Mouse (Mus musculus) T-helper 2 cell (primary cell): ENCODE data around the gene Mynn.
"Not testable (repeated sequence)": the region's sequence is repeated elsewhere in the genome, so short reads cannot be mapped to it uniquely, and the experiment has no call there.

Experiments
- in situ Hi-C: fragments of 300-600 bp; cut with MboI, MseI; formaldehyde crosslinking; loops from one replicate; pipeline ENCODE4 v1.15.1; 2025; ENCODE audit warnings: high pct_unique_total_duplicates

Mynn gene

DNA sequence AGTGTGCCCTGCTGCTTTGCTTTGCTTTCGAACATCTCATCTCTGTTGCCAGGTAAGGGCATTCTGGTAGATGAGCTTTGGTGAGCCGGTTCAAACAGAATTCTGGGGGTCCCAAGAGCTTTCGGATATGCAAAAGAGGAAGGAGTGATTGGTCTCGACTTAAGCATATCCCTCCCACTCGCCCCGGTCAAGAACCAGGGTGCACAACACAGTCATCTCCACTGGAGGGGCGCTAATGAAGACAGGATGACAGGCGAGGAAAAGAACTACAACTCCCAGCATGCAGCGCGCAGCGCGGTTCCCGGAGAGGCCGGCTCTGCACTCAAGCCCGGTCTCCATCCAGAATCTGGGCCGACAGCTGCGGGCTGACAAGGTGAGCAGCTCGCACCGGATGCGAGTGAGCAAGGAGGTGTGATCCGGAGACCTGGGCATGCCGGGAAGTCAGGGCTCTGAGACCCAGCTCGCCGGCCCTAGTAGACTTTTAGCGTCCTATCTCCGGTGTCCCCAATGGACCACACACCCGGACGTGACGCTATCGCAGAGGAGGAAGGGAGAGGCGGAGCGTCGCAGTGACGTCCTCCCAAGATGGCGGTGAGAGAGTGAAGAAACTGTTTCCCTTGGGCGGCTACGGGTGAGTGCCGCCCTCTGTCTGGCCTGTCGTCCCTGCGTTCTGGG lies at the start of gene Mynn:
Gene Mynn, plus strand, starts transcription at position 1 of the 675 bp plus-strand sequence.
- in situ Hi-C loops: loop anchor here (5.0 kb wide), 1 partner anchor 190 kb away; the partner anchor contains the start of gene Sec62

DNA sequence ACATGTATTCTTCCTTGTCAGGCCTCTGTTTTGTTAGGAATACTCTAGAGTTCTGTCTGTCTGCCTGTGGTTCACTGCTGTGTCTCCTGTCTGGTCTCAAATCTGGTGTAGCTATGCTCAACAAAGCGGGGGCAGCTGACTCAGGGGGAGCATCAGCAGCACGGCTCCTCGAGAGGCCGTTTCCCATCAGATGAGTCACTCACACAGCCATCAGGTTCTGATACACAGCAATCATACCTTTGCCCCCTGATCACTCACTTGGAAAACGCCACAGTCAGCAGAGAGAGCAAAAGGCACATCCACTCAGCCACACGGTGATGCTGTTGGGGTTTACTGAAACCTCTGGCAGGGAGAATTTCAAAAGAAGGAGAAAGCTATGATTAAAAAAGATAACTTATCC lies 48.1 kb upstream of the Mynn start:
- in situ Hi-C loops: no loop called here

DNA sequence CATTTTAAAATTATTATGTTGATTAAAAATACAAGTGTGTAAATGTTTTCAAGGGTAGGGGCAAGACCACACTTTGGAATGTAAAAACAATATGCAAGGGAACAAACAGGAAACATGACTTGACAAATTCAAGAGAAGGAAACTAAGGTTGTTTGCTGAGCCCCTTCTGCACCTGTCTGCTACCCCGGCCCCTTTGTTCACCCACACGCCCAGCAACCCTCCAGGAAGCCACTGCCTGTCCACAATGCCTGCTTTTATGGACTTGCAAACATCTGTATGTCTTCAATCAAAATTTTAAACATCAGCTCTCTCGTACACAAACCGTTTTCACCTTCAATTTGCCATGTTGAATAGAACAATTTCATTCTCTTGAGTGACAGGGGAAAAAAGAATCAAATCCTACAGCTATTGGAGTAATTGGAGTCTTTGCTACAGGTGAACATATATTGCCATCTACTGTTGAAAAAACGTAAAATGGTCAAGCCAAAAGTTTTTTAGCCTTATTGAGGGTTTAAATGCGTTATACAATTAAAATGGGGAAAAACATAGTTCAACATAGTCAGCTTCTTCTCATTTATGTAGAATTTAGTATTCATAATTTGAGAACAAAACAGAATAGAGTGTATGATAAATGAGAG lies 41.1 kb upstream of the Mynn start:
- in situ Hi-C loops: no loop called here

DNA sequence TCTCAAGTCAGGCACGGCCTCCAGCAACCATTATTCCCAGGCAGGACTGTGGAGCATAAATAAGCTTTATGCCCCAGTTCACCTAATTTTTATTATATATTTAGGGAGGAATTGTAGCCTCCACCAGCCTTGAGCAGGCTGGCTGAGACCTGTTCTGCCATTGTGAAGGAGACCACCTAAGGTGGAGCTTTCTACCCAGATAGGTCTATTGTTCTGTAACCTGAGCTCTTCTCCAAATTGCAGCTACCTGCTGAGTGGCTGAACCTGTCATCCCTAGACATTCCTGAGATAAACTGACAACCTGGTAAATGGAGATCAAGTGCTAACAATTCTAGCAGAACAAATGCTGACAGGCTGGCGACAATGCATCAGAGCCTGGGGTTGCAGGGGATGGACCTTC lies 35.5 kb upstream of the Mynn start:
- in situ Hi-C loops: not testable (repeated sequence)

DNA sequence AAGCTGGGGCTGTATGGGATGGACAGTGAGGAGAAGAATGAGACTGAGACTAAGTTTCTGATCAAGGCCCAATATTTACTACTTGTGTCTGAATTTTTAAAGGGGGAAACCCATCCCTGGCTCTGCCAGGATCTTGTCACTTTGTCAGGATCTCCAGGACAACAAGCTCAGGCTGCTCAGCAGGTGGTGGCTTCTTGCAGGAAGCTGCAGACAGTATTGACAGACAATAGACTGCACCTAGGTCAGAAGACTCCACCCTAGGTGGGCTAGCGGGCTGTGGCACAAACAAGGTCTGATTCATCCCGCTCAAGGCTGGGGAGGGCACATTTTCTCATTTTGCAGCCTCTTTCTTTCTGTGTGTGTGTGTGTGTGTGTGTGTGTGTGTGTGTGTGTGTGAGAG lies 28.3 kb upstream of the Mynn start:
- in situ Hi-C loops: no loop called here

DNA sequence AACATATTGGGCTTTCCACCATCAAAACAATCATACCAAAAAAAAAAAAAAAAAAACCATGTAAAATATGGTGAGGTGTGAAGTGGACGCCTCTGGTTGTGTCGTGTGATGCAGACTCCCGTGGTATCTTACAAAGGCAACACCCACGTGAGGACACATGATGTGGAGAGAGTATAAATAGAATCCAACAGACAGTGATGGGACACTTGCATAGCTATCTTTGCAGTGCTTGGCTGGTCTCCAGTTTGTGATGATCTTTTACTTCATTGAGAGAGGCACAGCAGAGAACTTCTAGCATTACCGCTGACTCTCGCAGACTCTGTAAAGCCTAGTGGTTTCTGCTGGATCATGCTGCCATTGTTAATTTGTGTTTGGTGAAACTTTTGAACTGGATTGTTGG lies 13.0 kb upstream of the Mynn start:
- in situ Hi-C loops: loop anchor here (25.0 kb wide), 1 partner anchor 548 kb away; the partner anchor contains the start of gene Cldn11

DNA sequence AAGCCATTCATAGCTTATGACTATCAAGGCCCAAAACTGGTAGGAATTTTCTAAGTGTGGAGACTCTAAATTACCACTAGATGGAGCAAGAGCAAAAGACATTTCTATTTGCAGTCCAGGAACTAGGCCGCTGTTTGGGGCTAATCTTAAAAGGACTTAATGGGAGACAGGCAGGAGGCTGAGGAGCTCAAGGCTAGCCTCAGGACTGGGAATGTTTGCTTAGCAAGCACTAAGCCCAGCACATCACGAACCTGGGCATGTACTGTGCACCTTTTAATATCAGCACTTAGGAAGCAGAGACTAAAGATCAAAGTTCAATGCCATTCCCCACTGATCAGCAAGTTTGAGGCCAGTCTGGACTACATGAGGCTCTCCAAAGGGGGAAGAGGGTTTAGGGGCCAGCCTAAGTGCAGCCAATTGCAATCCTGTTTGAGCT lies 9.4 kb upstream of the Mynn start:
- in situ Hi-C loops: loop anchor here (25.0 kb wide), 1 partner anchor 545 kb away; the partner anchor contains the start of gene Cldn11

DNA sequence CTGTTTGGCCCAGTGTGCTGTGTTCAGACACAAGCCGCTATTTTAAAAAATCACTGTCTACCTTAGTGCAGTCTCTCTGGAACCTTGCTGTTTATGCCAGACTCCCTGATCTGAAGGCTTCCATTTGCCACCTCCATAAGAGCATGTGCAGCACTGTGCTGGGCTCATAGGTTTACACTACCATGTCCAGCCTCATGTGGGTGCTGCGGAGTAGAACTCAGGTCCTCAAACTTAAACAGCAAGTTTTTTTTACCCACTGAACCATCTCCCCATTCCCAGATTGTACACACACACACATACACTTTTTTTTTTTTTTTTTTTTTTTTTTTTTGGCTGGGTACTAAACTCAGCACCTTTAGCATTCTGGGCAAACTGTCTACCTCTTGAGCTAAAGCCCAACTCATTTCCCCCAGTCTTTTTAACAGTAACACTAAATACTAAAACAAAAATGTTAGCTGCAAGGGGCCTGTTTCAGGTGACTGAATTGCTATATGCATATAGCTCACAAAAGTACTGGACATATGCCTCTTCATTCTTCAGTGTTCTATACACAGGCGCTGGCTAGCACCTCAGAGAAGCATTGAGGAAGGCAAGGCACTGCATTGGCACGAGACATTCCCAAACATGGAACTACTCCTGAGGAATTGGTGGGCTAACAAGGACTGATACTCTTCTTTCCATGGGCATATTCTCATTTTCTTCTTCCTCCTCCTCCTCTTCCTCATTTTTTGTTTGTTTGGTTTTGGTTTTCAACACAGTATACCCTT lies 8.0 kb upstream of the Mynn start:
- in situ Hi-C loops: loop anchor here (25.0 kb wide), 1 partner anchor 543 kb away; the partner anchor contains the start of gene Cldn11

DNA sequence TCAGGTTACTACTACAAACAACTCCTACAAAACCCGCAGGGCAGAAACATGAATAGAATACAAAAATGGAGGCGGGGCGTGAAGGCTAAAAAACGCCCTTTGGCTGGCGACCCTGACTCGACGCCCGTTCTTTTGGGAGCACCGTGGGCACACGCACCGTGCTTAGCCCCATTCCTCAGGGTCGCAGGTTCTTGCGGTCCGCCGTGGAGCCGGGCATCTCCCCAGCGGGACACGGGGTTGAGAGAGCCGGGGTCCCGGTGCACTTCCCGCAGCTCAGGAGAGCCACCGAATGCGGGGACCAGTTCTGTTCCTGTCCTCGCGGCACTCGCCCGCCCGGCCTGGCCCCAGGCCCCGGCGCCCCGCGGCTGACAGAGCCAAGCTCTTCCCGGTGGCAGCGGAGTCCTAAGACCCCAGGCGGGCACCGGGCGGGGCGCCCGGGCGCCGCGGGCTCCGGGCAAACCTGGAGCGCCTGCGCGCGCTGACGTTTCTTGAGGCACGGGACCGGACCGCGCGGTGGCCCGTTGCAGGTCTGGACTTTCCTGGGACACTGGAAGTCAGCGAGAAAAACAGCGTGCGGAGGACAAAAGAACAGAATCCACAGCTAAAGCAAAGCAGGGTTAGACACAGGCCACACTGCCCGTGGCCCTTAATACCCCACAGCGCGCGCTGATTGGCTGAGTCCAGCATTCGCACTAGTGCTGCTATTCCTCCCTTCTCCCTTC lies 6.6 kb upstream of the Mynn start:
- in situ Hi-C loops: loop anchor here (25.0 kb wide), 1 partner anchor 542 kb away; the partner anchor contains the start of gene Cldn11

DNA sequence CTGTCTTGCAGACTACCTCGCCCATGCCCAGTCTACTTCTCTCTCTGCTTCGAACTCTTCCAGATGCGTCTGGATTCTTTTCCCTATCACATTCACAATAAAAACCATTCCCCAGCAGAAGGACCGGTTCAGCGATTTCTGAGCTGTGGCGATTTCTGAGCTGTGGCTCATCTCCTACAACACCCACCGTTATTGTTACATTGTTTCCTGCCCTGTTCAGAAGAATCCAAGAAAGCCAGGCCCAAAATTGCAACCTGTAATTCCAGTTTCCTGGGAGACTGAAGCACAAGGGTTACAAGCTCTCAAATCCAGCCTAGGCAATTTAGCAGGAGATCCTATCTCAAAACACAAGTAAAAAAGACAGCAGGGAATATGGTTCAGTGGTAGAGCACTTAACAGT lies 4.6 kb upstream of the Mynn start:
- in situ Hi-C loops: loop anchor here (25.0 kb wide), 1 partner anchor 540 kb away; the partner anchor contains the start of gene Cldn11

DNA sequence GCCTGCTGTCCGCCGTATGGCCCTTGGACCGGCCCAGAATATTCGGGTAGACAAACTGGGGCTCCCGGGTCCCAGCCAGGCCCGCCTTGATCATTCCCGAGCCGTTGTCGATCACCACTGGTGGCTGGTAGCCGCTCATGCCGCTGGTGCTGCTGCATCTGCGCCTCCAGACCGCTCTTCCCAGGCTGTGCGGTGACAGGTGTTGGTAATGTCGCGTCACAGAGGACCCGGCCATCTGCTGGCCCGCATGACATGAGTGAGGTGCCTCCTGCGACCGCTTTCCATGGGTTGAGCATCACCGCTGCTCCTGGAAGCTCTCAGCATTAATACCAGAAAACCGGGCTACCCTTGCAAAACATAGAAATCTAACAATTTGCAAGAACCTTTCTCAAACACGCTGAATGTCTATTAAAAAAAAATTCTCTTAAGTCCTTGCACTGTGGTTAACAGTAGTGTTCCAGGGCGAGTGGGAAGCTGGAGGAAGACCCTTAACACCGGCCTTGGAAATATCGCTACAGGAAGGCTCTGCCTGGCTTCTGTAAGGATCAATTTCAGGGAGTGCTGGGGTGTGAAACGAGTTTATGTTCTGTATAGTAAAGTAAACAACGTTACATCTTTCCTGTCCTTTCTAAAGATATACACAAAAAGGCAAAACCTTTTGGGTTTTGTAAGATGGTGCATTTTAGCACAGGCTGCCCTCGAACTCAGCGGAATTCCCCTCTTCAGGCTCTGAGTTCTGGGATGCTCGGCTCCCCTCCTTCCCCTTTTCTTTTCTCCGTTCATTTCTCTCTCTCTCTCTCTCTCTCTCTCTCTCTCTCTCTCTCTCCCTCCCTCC lies 1.9 kb upstream of the Mynn start, which contains the start of gene Actrt3:
Gene Actrt3, minus strand, starts transcription at position 229 of the 835 bp plus-strand sequence.
- in situ Hi-C loops: loop anchor here (5.0 to 25.0 kb wide), 2 partner anchors 192 to 537 kb away; partner anchors contain the start of genes Cldn11 and Sec62

DNA sequence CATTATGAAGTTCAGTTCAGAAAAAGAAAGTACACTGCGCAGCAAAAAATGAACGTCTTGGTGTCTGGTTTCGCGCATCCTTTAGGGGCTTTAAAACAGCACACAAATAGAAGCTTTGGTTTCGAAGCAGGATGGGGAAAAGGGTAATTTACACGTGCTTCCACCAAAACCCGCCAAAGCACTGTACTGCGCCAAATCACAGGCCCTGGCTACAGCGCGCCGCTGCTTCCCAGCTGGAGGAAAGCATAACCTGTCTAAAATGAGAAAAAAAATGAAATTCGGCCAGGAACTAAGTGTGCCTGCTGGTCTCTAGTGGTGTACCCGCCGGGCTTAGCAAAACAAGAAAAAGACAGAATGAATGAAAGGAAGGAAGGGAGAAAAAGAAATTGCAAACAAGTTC lies 1.1 kb upstream of the Mynn start:
- in situ Hi-C loops: loop anchor here (5.0 kb wide), 1 partner anchor 192 kb away; the partner anchor contains the start of gene Sec62

DNA sequence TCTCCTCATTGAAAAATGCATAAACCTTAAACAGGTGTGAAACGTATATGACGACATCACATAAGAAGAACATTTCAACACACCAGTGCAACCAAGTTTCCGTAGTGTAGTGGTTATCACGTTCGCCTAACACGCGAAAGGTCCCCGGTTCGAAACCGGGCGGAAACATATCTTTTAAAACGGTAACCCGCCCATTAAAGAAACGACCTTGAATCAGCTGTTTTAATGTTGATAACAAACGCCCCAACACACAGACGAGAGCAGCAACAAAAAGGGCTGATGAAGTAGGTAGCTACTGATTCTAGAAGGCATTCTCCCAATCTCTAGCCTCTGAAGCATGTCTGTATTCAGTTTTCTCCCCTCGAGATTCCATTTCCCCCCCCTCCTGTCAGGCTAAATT lies 690 bp upstream of the Mynn start:
- in situ Hi-C loops: loop anchor here (5.0 kb wide), 1 partner anchor 191 kb away; the partner anchor contains the start of gene Sec62

DNA sequence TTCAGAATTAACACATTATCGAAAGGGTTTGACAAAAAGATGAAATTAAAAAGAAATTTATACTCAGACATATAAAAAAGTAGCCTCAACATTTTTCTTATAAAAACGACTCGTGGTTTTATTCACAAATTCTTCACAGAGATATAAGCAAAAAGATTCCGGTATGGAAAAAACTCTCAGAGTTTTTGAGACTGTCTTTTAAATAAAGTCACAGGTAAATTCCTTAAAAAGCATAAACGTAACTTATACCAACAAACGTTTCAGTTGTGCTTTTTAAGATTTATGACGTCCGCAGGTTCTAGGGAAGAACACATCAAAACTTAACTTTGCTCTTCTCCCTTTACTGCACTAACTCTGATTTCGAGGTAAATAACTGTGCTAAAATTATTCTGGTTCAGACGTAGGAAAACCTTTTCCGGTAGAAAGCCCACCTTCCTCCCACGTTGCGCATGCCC lies 228 bp upstream of the Mynn start:
- in situ Hi-C loops: loop anchor here (5.0 kb wide), 1 partner anchor 191 kb away; the partner anchor contains the start of gene Sec62

DNA sequence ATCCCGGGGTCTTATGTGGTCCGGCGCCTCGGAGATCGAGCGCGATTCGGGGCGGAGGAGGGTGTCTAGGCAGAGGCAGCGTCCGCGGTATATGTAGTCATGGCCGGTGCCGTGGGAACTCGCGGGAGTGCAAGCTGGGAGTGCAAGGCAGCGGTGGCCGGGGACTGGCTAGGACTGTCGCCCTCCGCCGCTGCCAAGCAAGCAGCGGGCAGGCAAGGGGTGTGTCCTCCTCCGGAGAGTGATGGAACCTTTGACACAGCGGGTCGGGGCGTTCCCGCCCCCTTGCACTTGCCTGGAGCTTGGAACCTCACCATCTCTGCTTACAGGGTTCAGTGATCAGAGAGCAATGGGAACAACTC lies 854 bp downstream of the Mynn start:
- in situ Hi-C loops: loop anchor here (5.0 kb wide), 1 partner anchor 190 kb away; the partner anchor contains the start of gene Sec62

DNA sequence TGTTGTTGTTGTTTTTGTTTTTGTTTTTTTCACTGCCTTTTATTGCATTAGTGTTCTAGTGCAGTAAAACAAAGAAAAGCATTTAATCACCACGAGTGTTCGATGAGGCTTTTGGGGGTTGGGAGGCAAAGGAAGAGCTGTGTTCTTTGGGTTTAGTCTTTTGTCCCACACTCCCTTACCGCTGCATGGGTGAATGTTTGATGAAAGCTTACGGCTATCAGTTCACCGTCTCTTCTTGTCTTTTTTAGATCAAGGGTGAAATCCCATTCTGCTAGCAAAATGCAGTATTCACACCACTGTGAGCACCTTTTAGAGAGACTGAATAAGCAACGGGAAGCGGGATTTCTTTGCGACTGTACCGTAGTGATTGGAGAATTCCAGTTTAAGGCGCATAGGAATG lies 1.4 kb downstream of the Mynn start:
- in situ Hi-C loops: loop anchor here (5.0 kb wide), 1 partner anchor 189 kb away; the partner anchor contains the start of gene Sec62

DNA sequence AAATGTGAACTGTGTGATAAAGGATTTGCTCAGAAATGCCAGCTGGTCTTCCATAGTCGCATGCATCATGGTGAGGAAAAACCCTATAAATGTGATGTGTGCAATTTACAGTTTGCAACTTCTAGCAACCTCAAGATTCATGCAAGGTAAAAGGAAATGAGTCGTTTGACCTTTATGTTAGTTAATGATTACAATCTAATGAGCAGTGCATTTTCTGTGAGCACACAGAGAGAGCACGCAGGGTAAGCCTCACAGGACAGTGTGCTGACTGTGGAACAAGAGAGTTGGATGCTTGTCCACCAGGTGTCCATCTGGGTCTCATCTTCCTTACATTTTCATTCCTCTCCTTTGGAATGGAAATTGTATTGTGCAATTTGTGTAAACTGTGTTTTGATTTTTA lies 7.1 kb downstream of the Mynn start:
- in situ Hi-C loops: no loop called here

DNA sequence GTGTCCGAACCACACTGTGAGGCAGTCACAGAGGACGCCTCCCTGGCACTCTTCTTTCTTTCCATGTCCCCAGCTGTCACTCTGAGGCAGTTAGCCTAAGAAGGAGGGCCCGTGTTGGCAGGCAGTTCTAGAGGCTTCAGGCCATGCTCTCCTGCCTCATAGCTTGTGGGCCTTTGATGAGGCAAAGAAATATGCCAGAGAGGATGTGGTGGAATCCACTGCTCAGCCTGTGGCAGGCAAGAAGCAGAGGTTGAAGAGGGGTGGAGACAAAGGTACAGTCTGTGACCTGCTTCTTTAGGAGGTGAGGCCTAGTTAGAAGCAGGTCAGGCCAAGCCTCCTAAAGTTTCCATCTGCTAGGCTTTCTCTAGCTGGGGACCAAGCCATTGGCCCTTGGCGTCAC lies 9.1 kb downstream of the Mynn start:
- in situ Hi-C loops: no loop called here

DNA sequence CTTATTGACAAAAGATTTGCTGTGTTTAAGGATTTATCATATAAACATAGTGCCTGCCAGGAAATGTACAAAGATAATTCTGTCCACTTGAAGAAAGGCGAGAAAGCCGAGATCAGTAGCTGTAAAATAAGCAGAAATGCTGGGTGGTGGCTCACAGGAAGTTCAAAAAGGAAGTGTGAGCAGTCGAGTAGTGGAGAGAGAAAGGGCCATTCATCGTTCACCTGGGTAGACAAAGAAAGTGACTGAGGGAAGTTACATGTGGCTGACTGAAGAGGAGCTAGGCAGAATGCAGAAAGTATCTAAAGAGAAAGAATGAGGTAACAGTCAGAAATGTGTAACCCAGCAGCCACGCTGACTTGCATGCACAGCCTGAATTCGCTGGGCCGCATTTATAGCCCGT lies 18.3 kb downstream of the Mynn start:
- in situ Hi-C loops: no loop called here

DNA sequence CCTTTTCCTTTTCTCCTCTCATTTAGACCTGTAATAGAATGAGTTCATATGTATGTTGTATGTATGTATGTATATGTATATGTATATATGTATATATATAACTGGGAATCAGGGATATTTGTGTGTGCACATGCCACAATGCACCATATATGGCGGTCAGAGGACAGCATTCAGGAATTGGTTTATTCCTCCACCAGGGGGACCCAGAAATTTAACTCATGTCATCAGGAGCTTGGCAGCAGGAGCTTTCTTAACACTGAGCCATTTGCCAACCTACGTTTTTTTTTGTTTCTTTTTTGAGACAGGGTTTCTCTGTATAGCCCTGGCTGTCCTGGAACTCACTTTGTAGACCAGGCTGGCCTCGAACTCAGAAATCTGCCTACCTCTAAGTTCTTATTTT lies 31.8 kb downstream of the Mynn start:
- in situ Hi-C loops: no loop called here
